Mouse (Mus musculus): Measurements from ENCODE around the gene Mep1a.
"Not testable (repeated sequence)": the region's sequence is repeated elsewhere in the genome, so short reads cannot be mapped to it uniquely, and the experiment has no call there.

Gene Mep1a

DNA sequence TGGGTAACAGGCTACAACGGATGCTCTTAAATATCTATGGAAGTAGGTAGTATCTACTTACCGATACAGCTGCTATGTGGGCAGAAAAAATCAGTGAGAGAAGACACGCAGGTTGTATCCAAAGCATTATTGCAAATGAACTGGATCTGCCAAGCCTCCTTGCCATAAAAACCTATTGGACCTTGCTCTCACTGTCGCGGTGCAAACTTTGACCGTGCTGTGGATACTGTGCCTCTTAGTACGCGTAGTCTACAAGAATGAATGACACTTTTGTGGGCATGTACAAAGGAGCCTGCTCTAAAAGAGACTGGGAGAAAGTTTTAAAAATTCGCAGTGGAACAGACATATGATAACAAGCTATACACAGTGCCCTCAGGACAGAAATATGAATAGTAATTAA lies at the start of gene Mep1a:
TSS of gene Mep1a (minus strand) at position 221 of the 400 bp plus-strand sequence.
- no peak for DNase-seq

DNA sequence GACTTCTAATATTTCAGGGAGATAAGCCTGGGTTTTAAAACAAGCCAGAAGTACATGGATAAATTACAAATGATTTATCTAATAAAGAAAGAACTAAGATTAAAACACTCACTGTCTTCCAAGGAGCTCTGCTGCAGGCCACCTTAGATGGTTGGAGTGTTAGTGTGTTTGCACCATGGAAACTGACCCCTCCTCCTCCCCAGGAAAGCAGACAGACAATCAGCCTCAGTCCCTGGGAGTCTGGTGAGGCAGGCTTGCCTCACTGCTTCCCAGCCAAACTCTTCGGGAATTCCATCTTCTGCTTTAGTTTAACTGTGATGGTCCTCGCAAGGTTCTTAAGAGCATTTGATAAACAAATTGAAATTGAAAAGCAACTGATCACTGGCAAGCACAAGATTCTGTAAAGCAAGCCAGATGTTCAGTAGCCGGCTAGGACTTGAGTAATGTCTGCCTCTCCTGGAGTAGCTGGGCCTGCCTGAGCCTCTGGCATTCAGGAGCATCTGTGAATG lies 48.6 kb upstream of the Mep1a start:
- peak; percentile 42 for DNase-seq

DNA sequence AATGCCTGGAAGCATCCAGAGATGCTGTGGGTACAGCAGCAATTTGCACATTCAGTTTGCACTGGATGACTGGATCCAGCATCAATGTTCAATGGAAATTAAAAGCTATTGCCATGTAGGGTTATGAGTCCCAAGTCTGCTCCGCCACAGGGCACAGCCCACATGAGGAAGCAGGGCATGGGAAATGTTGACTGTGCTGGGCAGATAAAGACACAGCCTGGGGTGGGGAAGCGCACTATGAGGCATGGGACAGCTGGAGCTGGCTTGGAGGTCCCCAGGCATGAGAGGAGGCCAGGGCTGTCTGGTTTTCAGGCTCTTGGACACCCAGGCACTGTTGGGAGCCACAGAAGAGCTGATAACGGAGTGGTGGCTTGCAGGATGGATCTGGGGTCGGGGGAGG lies 41.4 kb upstream of the Mep1a start:
- DNase-seq = no peak

DNA sequence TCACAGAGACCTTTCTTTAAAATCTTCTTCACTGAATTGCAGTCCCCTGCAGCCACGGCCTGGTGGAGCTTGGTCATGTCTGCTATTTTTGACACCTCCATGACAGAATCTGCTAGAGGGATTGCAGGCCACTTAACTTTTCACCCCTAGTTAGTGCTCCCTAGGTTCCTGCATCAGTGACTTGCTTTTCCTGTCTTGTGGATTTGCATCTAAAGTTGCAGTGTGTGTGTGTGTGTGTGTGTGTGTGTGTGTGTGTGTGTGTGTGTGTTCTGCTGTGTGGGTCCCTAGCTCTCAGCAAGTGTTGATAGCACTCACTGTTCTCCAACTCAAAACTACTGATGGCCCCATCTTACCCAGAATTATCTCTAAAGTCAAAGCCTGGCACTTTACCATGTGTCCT lies 40.9 kb upstream of the Mep1a start, which contains the start of gene Ankrd66:
TSS of gene Ankrd66 (minus strand) at position 101 of the 400 bp plus-strand sequence.
- no peak for DNase-seq

DNA sequence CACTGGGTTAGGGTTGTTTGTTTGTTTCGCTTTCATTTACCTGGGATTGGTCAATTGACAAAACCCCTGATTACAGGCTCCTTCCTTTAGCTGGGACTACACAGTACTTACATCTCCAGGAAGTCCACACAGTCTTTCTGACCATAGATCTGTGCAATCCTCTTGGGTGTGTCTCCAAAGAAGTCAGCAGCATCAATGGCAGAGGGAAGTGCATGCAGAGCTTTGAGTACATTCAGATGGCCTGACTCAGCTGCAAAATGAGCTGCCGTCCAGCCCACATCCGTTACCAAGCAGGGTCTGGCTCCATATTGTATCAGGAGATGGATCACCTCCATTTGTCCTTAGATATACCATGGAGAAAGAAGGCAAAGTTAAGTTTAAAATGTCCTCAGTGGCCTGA lies 36.2 kb upstream of the Mep1a start:
- no peak for DNase-seq

DNA sequence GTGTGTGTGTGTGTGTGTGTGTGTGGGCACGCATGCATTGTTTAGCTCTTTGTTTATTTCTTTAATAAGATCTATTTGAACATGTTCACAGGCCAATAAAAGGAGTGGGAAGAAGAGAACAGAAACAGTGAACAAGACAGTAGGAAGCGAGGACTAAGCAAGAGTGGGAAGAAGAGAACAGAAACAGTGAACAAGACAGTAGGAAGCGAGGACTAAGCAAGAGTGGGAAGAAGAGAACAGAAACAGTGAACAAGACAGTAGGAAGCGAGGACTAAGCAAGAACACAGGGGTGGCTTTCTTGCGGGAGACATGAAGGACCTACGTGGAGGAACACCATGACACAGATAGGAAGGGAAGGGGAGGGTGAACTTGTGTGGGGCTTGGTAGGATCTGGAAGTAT lies 34.2 kb upstream of the Mep1a start:
- not testable (repeated sequence) for DNase-seq

DNA sequence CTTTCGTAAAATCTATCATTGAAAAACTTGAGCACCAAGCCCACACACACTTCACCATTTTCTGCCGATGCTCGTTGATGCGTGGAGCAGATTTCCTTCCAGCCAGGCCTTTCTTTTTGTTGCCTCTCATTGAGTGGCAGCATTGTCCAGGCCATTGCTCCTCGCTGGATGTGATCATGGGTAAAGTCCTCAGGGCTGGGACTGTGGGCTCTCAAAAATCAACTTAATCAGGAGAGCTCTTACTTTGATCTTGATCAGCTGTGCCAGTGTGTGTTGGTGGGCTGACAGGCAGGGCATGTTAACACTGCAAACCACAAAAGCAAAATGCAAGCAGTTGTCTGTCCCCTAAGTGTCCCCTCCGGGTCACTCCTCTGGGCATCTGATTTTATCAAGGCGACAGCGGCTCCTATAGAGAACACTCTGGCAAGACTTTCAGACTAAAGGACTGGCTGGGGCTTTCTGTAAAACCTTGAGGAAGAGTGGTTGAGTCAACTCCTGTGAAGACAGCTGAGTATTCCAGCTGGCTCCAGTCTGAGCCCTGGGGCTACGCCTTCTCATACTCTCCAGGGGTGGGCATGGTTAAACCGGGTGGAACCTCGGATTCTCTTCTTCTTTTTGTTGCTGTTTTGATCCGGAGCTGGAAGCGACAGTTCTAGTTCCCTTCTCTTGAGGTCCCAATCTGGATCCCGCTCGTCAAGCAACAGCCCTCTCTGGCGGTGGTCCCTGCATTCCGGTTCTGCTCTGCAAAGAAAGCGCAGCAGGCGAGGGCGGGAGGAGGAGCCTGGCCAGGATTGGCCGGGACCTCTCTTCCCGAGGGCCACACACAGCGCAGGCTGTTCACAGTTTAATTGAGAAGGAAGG lies 32.0 kb upstream of the Mep1a start:
- peak; percentile 87 for DNase-seq

DNA sequence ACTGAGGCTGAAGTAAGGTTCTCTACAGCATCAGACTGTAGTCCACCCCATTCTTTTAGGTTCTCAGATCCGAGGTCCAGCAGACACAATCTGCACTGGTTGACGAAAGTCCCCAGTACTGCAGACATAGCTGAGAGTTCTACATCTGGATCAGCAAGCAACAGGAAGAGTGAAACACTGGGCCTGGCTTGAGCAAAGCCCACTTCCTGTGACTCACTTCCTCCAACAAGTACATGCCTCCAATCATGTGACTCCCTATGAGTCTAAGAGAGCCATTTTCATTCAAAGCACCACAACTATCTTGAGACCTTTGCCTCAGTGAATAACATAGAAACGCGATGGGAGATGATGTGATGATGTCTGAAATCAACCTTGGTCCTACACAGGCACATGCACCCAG lies 28.6 kb upstream of the Mep1a start:
- no peak for DNase-seq

DNA sequence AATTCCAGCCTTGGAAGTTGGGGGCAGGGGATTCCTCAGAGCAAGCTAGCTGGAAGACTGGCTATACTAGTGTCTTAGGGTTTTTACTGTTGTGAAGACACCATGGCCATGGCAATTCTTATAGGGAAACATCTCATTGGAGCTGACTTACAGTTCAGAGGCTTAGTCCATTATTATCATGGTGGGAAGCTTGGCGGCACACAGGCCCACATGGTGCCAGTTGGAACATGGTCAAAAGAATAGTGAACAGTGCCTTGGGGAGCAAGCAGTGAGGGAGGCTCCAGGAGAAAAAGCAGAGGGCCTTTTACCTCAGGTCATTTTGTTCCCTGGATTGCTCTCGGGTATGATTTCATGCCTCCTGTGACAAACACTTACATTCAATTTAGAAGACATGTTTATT lies 27.9 kb upstream of the Mep1a start:
- DNase-seq = no peak

DNA sequence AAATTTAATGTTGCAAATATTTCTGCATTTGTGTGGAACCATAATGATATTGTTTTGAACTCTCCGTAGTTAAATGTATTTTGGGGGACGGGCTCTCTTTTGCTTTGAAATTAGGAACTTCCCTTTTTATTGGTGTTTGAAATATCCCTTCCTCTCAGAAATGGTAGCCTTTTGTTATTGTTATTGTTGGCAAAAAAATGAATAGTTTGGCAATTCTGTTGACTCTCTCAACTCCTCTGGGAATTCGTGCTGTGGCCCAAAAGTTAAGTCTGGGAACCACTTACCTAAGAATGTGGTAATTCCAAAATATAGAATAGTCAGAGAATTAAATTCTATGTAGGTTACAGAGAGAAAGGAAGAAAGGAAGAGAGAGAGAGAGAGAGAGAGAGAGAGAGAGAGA lies 17.6 kb upstream of the Mep1a start:
- DNase-seq = no peak

DNA sequence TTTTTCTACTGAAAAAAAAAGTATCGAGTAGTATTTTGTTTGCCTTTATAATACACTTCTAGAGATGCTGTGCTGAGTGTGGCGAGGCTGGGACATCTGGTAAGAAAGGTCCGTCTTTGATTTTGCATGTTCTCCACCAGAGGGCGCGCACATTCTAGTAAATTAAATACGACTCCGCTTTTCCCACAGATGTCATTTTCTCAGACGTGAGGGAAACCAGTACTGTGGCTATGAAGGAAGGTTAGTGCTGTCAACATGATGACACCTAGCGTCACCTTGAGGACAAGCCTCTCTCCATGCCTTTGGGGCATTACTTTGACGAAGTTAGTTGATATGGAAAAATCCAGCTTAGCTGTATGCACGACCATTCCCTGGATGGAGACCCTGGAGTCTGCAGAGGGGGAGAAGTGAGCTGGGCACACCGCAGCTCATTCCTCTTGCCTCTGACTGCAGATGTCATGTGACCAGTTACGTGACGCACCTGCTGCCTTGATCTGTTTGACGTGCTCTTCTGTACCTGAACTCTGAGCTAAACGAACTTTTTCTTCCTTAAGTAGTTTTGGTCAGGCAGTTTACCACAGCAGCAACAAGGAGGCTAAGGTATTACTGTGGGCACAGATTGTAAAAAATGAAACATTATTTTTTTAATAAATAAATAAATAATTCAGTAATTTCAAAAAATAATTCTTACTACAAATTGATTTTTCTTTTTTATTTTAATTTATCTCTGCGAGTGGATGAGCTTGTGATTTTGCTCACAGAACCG lies 16.2 kb upstream of the Mep1a start:
- peak; percentile 89 for DNase-seq

DNA sequence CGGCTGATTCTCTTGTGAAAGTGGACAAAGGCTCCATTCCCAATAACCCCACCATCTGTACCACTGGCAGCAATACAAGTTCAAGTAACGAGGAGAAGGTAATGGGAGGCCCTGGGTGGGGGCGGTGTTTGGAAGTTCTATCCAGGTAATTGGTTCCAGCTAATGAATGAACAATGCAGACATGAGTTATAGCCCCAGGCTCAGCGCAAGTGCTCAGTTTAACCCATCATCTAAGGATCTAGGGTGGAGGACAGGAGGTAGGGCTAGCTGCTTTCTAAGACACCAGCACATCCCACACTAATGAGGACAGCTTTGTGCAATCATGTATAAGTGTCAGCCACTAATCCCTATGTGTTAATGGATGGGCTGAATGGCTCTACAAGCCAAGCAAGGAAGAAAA lies 8.2 kb upstream of the Mep1a start:
- no peak for DNase-seq

DNA sequence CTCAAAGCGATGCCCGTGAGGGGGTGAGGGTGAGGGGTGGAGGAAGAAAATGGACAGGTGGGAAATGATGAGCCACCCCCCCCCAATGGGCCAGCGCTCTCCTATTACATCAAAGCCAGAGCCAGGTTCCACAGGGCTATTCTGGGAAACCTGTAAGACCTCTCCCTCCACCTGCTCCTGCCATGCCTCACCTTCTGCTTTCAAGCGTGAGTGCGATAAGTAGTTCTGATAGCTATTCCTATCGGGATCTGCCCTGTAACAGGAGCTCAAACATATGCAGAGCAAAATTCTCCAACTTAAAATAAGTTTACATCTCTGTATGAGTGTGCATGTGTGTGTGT lies 2.0 kb upstream of the Mep1a start:
- DNase-seq = no peak

DNA sequence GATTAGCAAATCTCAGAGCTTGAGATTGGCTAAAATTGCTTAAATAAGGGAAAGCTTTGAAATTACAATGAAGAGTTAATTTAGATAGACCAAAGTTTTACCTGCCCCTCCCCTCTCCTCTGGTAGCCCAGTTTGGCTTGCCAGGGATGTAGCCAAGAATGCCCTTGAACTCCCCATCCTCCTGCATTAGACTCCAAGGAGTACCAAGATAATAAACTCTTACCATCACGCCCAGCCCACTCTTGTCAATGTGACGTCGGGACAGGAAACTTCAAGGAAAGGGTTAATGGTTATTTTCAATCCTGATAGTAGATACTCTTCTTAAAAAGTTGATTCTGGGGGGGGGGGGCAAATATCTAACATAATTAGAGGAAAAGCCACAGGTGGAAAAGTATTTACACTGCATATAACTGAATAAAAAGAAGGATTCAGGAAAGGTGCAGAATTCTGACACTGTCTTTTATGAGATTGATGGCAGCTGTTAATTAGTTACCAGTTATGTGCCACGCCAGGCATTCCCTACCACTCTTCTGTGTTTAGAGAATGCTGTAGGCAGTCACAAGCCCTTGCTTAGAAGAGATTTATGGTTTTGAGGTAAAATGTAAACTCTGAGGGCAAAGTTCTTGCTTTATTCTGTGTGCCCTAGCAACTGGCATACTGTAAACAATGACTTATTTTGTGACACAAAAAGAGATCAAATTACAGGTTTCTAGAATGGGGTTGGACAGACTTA lies 1.4 kb upstream of the Mep1a start:
- DNase-seq = no peak

DNA sequence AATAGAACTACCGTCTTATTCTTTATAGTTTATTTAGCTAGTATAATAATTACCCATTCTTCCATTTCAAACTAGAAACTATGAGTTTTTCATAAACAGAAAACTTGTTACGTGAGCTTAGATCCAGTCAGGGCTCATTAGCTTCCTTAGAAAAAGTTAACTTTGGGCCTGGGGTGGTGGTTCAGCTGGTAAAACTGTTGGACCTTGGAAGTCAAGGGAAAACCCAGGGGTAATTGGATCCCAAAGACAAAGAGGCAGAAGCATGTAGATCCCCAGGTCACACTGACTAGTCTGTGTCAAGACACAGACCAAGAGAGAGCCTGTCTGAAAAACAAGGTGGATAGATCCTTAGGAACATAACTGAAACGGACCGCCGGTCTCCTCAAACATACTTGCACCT lies 981 bp downstream of the Mep1a start:
- DNase-seq = no peak

DNA sequence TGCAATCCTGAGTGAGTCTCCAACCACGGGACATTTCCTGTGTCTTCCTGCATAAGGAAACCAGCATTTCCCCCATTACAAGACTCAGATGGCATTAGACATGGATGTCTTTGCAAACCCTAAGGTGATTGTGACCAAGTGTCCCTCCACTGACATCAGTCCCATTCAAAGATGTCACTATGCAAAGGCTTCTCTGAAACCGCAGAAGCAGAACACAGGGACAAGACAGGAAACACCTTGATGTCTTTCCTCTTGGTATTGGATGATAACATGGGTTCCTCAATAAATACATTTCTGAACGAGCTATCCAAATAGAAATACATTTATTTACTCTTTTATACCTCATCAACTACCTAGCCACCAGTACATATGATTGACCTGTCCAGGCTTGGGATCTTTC lies 1.4 kb downstream of the Mep1a start:
- DNase-seq = no peak

DNA sequence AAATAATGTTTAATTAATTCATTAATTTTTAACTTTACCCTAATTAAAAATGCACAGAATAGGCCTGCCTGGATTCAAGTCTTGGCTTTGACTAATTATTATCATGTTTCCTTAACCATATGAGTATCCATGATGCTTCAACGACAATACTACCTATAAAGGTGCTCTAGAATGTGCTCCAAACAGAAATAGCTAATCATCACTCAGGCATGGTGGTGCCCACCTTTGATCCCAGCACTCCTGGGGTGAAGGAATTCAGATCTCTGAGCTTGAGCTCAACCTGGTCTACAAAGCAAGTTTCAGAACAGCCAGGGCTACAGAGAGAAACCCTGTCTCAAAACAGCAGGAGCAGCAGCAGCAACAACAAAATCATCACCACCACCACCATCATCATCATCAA lies 2.1 kb downstream of the Mep1a start:
- no peak for DNase-seq

DNA sequence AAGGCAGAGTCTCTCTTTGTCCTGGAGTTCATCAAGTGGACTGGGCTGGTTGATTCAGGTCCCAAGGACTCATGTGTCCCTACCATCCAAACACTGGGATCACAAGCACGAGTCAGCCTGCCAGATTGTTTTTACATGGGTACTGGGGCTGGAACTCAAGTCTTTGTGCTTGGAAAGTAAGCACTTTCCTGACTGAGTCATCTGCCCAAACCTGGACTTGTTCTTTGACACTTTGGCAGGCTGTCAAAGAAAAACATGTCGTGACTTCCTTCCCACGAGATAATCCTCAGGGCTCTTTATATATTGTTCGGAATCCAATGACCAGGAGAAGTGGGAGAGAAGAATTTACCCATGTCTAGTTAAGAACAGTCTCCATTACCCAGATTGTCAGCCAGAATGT lies 5.1 kb downstream of the Mep1a start:
- DNase-seq = no peak

DNA sequence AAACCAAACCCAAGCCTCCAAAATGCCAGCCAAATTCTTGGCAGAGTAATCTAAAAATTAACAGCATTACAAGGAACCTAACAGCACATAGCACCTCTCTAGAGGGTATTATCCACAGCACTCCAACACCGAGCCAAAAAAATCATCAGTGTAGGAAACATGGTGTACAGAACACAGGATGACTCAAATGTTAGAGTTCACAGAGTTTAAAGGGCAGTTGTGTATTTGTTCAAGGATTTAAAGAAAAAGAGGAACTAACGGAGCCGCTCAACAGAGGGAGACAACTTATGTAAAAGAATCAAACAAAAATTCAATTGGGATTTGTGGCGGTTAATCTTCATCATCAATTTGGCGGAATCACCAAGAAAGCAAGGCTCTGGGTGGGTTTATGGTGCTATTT lies 7.1 kb downstream of the Mep1a start:
- DNase-seq = no peak

DNA sequence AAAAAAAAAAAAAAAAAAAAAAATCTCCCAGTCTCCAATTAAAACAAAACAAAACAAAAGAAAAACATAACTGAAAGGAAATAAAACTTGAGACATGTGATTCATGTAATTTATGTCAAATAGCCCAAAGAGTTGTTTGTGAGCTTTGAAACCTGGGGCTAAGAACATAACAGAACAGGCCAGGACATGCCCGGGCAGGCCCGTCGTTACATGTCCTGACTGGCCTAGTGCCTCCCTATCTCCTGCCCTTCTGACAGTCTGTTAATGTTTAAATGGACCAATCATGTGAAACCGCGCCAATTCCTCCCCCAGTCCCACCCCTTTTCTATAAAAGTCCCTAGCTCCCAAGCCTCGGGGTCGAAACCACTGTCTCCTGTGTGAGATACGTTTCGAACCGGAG lies 12.2 kb downstream of the Mep1a start:
- DNase-seq = not testable (repeated sequence)

DNA sequence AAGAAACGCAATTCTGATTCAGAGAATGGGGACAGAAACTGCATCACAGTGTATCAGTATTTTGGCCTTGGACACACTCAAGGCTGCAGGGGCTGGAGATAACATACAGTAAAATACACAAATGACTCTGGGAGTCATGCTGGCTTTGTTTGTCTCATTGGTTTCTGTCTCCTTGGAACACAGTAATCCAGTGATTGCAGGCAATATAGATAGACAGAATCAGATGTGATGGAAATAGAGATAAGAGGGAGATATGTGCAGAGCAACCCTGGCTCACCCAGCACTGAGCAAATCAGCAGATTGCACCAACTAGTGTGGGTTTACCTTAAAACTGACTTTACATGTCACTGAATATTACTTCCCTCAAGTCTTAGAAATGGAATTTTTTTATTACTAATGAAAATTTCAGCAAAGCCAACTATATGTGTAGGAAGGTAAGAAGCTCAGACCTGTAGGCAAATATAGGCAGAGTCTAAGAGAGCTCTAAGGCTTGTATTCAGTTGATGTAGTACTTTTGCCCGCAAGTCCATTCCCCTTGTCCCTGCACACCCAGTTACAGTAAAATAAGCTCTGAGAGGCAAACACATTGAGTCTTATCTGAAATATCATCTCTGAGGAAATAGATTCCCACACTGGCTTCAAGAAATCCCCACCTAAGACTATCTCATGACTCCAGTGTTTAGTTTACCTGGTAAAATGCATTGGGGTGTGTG lies 14.0 kb downstream of the Mep1a start:
- no peak for DNase-seq

DNA sequence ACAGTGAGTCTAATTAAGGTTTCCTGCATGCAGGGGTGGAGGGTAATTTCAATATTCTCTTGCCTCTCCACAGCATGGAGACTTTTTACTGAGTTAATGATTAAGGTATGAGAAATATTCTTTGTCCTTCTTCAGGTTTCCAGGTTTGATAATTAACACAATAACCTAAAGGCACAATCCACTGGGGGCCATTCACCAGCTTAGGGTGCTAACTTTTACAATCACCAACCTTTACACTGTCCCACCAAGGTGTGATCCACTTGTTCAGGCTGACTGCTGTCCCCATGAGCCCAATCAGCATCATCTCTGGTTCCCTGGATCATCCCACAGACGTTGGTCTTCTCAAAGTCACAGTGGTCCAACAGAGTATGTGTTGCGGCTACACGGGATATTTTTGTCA lies 16.6 kb downstream of the Mep1a start:
- no peak for DNase-seq

DNA sequence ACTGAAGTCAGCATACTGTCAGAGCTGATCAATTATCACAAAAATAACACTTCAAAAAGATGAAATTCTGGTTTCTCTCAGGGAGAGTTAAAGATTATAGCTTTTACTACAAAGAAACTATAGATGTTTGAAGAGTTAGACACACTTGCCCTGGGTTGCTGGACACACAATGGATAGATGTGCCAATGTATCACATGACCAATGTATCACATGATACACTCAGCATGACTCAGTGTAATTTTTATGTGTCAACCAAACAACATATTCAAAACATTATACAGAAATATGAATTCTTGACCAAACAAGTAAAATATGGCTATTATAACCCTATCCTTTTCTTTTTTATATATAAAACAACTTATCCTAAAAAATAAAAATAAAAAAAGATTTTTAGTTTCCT lies 25.0 kb downstream of the Mep1a start:
- DNase-seq = no peak

Data from embryo, embryonic 11 days (tissue).